Mouse (Mus musculus) layer of hippocampus, postnatal 36 days (tissue): Measurements from ENCODE around the gene Chmp5. TPM values are rescaled to one million over a fixed set of nuclear protein-coding genes. Genes with fewer than 3 reads are reported as not detected.

Source experiments
- microRNA-seq, 2 experiments: library from miRNA; unstranded; fragments of <30 nt; microRNA quantifications; one replicate each; pipeline ENCODE4 v1.2.0; 2021
- total RNA-seq, 2 experiments: library from RNA; stranded (reverse); gene quantifications; 2 replicates each; pipeline ENCODE4 v1.2.3; 2021

The Chmp5 gene
- total RNA-seq, 2 experiments from 2014 or later = 87.9 to 89.4 TPM

Small RNA genes lying within 50 kb of the gene (microRNA-seq; reads per million reads assigned to microRNA genes)
- gene Mir3094 = 0.21 to 1.2 reads per million in 2 experiments

Other genes with a start within 250 kb of the Chmp5 start
- gene Aptx, start 245.2 kb upstream of the Chmp5 start, total RNA-seq = 10 to 100 TPM; 23.4 to 28.7 TPM
- gene Dnaja1, start 226.3 kb upstream of the Chmp5 start, total RNA-seq = 100 to 1,000 TPM; 368 to 372 TPM
- gene Smu1, start 190.5 kb upstream of the Chmp5 start, total RNA-seq = 10 to 100 TPM; 51.4 to 55.3 TPM
- gene B4galt1, start 94.4 kb upstream of the Chmp5 start, total RNA-seq = 10 to 100 TPM in 1 of 2 experiments, 1 to 10 TPM in 1; 6.9 to 10.8 TPM
- gene Spink4, start 28.4 kb upstream of the Chmp5 start, total RNA-seq = not detected
- gene Bag1, start 113 bp upstream of the Chmp5 start, total RNA-seq = 100 to 1,000 TPM; 148 to 156 TPM
- 10 to 100 TPM; 66.1 to 76.4 TPM for gene Nfx1, start 22.5 kb downstream of the Chmp5 start, total RNA-seq
- not detected for gene Aqp7, start 99.7 kb downstream of the Chmp5 start, total RNA-seq
- gene Aqp3, start 149.8 kb downstream of the Chmp5 start, total RNA-seq = not detected
- gene Nol6, start 176.0 kb downstream of the Chmp5 start, total RNA-seq = 100 to 1,000 TPM in 1 of 2 experiments, 10 to 100 TPM in 1; 96.0 to 103 TPM
- 10 to 100 TPM; 76.6 to 79.2 TPM for gene Ube2r2, start 187.3 kb downstream of the Chmp5 start, total RNA-seq